Mouse (Mus musculus) ES-Bruce4 (cell line): Measurements from ENCODE around the gene Ebf4.

Experiments
- CTCF ChIP-seq: IDR thresholded peaks from one replicate; pipeline ENCODE4 v1.8.1; 2011; ENCODE audit warnings: low read depth, low read length
- POLR2A ChIP-seq: IDR thresholded peaks from one replicate; pipeline ENCODE4 v1.8.1; 2011; ENCODE audit warnings: low read length; ENCODE audit not compliant: insufficient read depth

- TF ChIP-seq CTCF (no peak), POLR2A (no peak)
These were observed 88.9 kb downstream of the Ebf4 start for GRCm38 (mm10) chr2:130383895-130384294.
